Mouse (Mus musculus) liver, postnatal 0 days (tissue): ENCODE results near the gene Lpcat3.

Experiments used
- CTCF ChIP-seq: sonication (generic); IDR thresholded peaks from 2 replicates; pipeline ENCODE4 v1.5.1; 2016; ENCODE audit warnings: antibody characterized with exemption, low read depth
- EP300 ChIP-seq: IDR thresholded peaks from 2 replicates; pipeline ENCODE4 v1.6.1; 2016; ENCODE audit warnings: antibody characterized with exemption, low read depth, mild to moderate bottlenecking

GRCm38 (mm10) chr6:124741842-124742241 is 79.0 kb downstream of the Lpcat3 start:
- TF ChIP-seq CTCF (no peak), EP300 (no peak)
